Mouse (Mus musculus) liver, postnatal 0 days (tissue): ENCODE measurements around the gene Ccdc3. TPM values are rescaled to one million over a fixed set of nuclear protein-coding genes. Genes with fewer than 3 reads are reported as not detected.
"Not testable (repeated sequence)": the region's sequence is repeated elsewhere in the genome, so short reads cannot be mapped to it uniquely, and the experiment has no call there.

ENCODE experiments used
- ATAC-seq: fragments of 200-750 bp; cut with Nextera tagmentation; 2 replicates; pipeline ENCODE4 v1.8.0; 2017; ENCODE audit warnings: mild to moderate bottlenecking, moderate library complexity
- DNase-seq: peaks from one replicate; pipeline ENCODE4 v3.0.0-alpha.2; 2016
- H3K27ac ChIP-seq: fragments of 300-500 bp; sonication (generic); 2 replicates; pipeline ENCODE4 v1.5.1; 2014; ENCODE audit warnings: antibody characterized with exemption, moderate library complexity, mild to moderate bottlenecking, low read depth
- H3K27me3 ChIP-seq: fragments of 300-500 bp; sonication (generic); 2 replicates; pipeline ENCODE4 v1.6.1; 2014; ENCODE audit warnings: low read length, control low read depth, mixed read lengths; ENCODE audit not compliant: insufficient read depth
- H3K36me3 ChIP-seq: fragments of 300-500 bp; sonication (generic); replicated peaks from 2 replicates; pipeline ENCODE4 v1.6.1; 2014; ENCODE audit warnings: mild to moderate bottlenecking, control low read depth, low read length, moderate library complexity, mixed read lengths; ENCODE audit not compliant: insufficient read depth
- H3K4me1 ChIP-seq: fragments of 300-500 bp; sonication (generic); 2 replicates; pipeline ENCODE4 v1.6.1; 2014; ENCODE audit warnings: antibody characterized with exemption, mild to moderate bottlenecking, control low read depth; ENCODE audit not compliant: insufficient read depth
- H3K4me2 ChIP-seq: fragments of 300-500 bp; sonication (generic); 2 replicates; pipeline ENCODE4 v1.6.1; 2014; ENCODE audit warnings: low read depth, mild to moderate bottlenecking, low read length, moderate library complexity, mixed read lengths
- H3K4me3 ChIP-seq: fragments of 300-500 bp; sonication (generic); 2 replicates; pipeline ENCODE4 v1.5.1; 2014; ENCODE audit warnings: low read depth, low read length
- H3K9ac ChIP-seq: fragments of 300-500 bp; sonication (generic); replicated peaks from 2 replicates; pipeline ENCODE4 v1.6.1; 2014; ENCODE audit warnings: mild to moderate bottlenecking, moderate library complexity
- H3K9me3 ChIP-seq: fragments of 300-500 bp; sonication (generic); 2 replicates; pipeline ENCODE4 v1.6.1; 2016; ENCODE audit warnings: mild to moderate bottlenecking, control low read depth, low read length, mixed read lengths
- CTCF ChIP-seq: sonication (generic); IDR thresholded peaks from 2 replicates; pipeline ENCODE4 v1.5.1; 2016; ENCODE audit warnings: antibody characterized with exemption, low read depth
- EP300 ChIP-seq: IDR thresholded peaks from 2 replicates; pipeline ENCODE4 v1.6.1; 2016; ENCODE audit warnings: antibody characterized with exemption, low read depth, mild to moderate bottlenecking
- WGBS: fragments of 180-500 bp; shearing (Covaris S2); extraction: QIAGEN DNeasy Blood & Tissue Kit; methylation state at CpG from one replicate; pipeline ENCODE4 v1.1.7; 2014; ENCODE audit not compliant: insufficient replicate concordance; 5-methylcytosine and 5-hydroxymethylcytosine counted together
- polyA plus RNA-seq: library from polyadenylated mRNA; unstranded; fragments of >200 nt; fragmentation: Nextera tagmentation; extraction: Ambion mirVana; gene quantifications from 2 replicates; pipeline ENCODE4 v1.2.1, GENCODE M21; 2015

The Ccdc3 gene
- polyA plus RNA-seq, 1 experiment from 2014 or later, result 2.6 TPM

DNA sequence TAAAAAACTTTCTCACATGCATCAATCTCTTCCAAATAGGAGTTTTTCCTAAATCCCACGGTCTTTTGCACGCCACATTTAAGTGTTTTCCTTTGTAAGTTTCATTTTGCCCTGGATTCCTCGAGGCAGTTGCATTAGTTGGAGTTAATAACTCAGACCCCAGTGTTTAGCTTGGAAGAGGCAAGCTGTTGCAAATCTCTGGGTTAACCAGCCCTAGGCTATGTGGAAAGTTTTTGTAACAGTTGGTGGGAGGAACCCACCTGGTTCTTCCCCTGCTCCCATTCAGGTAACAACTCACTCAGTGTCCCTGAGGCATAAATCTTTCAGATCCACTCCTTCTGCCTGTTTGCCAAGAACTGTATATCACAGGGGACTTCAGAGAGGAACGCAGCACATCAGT is 101.9 kb downstream of the Ccdc3 start:
- Histone ChIP-seq H3K4me3 (no peak overlapping the region), H3K9ac (no peak overlapping the region), H3K36me3 (no peaks in the 10 kb centered on the region), H3K9me3 (no peaks in the 10 kb centered on the region), H3K4me1 (no peaks in the 10 kb centered on the region), H3K27ac (no peak overlapping the region), H3K27me3 (no peaks in the 10 kb centered on the region), H3K4me2 (no peak overlapping the region)
- no peak for DNase-seq
- no peak for TF ChIP-seq EP300
- TF ChIP-seq CTCF, result no peak
- WGBS, result 72% methylated on average over 4 of the region's 4 CpGs
- ATAC-seq, result no peak

DNA sequence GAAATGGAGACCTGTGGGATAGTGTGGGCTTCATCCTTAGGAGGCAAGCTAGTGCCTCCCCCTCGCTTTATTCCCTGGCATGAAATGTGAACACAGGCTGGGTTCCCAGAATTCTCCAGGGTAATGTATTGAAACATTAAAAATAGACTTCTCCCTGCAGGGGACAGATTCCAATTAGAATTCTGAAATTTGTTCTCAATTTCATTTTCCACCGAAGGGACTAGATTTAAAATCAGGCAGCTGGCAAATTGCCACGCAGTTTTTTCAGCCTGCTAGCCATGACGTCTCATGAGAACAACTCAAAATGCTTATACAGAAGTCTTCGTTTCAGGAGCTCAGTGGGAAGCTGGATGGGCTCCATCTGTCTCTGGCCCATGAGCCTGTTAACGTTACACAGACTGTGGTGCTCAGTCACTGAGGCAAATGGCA is 103.9 kb downstream of the Ccdc3 start:
- Histone ChIP-seq H3K4me1 (no peaks in the 10 kb centered on the region), H3K36me3 (no peaks in the 10 kb centered on the region), H3K27me3 (no peaks in the 10 kb centered on the region), H3K9me3 (no peaks in the 10 kb centered on the region), H3K4me3 (no peak overlapping the region), H3K9ac (no peak overlapping the region), H3K27ac (no peak overlapping the region), H3K4me2 (no peak overlapping the region)
- no peak for ATAC-seq
- TF ChIP-seq EP300 (no peak), CTCF (no peak)
- DNase-seq, result no peak
- WGBS, result 70% methylated on average over 6 of the region's 6 CpGs

DNA sequence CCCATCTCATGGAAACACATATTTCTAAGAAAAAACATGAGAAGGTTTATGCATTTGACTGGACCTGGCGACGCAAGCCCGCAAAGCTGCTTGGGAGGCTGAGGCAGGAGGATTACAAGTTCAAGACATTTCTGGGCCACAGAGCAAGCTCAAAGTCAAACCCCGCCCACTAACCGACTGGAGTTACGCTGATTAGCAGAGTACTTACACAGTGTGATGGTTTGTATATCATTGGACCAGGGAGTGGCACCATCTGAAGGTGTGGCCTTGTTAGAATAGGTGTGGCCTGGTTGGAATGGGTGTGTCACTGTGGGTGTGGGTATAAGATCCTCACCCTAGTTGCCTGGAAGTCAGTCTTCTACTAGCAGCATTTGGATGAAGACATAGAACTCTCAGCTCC is 111.6 kb downstream of the Ccdc3 start:
- 80% methylated on average over 6 of the region's 6 CpGs for WGBS

DNA sequence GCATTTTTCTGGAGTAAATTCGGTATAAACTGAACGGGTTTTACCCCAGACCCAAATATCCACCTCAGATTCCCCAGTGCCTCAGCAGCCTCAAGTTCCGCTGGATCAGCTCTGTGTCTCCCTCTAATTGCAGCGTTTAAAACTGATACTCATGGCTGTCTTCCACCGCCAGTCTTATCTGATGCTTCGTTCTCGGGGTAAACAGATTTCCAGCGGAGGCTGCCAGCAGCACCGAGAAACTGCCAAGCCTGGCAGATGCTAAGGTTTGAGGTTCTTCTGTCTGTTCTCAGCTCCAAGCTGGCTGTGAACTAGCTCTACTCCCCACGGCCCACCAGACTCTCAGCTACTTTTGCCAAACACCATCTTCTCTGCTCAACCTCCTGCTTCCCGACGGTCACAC is 112.4 kb downstream of the Ccdc3 start:
- no peak overlapping the region for H3K27ac ChIP-seq
- H3K4me1 ChIP-seq, result no peaks in the 10 kb centered on the region
- TF ChIP-seq EP300, result no peak
- peak; percentile 29 for TF ChIP-seq CTCF
- H3K9ac ChIP-seq, result no peak overlapping the region
- H3K4me3 ChIP-seq, result no peak overlapping the region
- no peaks in the 10 kb centered on the region for H3K27me3 ChIP-seq
- H3K4me2 ChIP-seq, result no peak overlapping the region
- 55% methylated on average over 12 of the region's 12 CpGs for WGBS
- ATAC-seq (no peak), DNase-seq (no peak)
- H3K9me3 ChIP-seq, result no peaks in the 10 kb centered on the region
- H3K36me3 ChIP-seq, result no peaks in the 10 kb centered on the region

More for the DNA sequence above, 111.6 kb downstream of the Ccdc3 start:
- not testable (repeated sequence) for H3K4me2 ChIP-seq, H3K27ac ChIP-seq, DNase-seq, H3K9ac ChIP-seq, H3K27me3 ChIP-seq, ATAC-seq, H3K4me1 ChIP-seq, H3K36me3 ChIP-seq, H3K9me3 ChIP-seq, H3K4me3 ChIP-seq

DNA sequence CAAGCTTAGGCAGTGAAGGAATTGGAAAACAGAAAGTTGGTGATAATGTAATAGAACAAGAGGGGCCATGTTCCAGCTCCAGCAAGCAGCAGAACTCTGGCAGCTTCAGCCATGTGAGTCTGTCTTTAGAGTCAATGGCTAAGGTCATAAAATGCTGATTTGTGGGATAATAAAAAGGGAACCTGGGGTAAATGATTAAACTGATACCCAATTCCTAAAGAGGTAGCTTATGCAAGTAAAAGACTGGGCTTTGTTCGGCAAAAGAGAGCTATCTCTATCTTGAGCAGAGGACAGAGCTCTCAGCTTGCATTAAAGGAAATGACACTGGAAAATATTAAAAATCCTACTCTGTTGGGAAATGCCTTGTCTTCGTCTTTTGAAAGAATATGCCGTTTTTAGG is 120.7 kb downstream of the Ccdc3 start:
- WGBS, result 65% methylated on average over 3 of the region's 3 CpGs
- DNase-seq (no peak), ATAC-seq (no peak)
- Histone ChIP-seq H3K9me3 (no peaks in the 10 kb centered on the region), H3K4me3 (no peak overlapping the region), H3K36me3 (no peaks in the 10 kb centered on the region), H3K4me2 (no peak overlapping the region), H3K4me1 (no peaks in the 10 kb centered on the region), H3K9ac (no peak overlapping the region), H3K27ac (no peak overlapping the region), H3K27me3 (no peaks in the 10 kb centered on the region)
- TF ChIP-seq EP300 (no peak), CTCF (no peak)

DNA sequence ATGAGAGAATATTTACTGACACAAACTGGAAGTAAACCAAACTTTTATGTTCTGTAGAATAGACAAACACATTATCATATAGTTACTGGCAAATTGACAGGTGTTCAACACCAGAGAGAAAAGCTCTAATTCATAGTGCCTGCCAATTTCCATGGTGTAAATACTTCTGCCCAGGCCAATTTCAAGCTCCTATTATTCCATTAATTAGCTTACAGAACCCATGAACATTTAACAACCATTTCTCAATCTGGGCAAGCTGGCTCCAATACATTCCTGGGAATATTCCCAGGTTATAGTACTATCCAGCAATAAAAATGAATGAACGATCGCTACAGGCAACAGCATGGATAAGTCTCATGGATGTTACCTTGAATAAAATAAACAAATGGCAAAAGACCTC is 124.7 kb downstream of the Ccdc3 start:
- Histone ChIP-seq H3K4me1 (no peaks in the 10 kb centered on the region), H3K9ac (no peak overlapping the region), H3K27ac (no peak overlapping the region), H3K36me3 (no peaks in the 10 kb centered on the region), H3K4me3 (no peak overlapping the region), H3K4me2 (no peak overlapping the region), H3K9me3 (no peaks in the 10 kb centered on the region), H3K27me3 (no peaks in the 10 kb centered on the region)
- TF ChIP-seq CTCF (no peak), EP300 (no peak)
- no peak for DNase-seq
- ATAC-seq, result no peak
- WGBS, result 92% methylated on average over 2 of the region's 2 CpGs

DNA sequence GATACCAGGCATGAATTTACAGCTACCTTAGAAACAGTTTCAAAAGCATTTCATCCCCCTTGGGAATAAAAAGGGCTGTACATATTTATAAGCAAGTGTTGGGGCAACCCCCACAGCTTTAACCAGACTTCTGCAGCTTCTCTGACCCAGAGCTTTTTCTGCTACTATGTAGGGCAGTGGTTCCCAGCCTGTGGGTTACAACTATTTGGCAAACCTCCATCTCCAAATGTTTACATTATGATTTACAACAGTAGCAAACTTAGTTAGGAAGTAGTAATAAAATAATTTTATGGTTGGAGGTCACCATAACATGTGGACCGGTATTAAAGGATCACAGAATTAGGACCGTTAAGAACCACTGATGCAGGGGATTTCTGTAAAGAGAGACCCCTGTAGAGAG is 130.4 kb downstream of the Ccdc3 start:
- no peak overlapping the region for H3K4me2 ChIP-seq
- WGBS, result 82% methylated on average over 2 of the region's 2 CpGs
- no peaks in the 10 kb centered on the region for H3K36me3 ChIP-seq
- TF ChIP-seq EP300 (no peak), CTCF (no peak)
- no peak for DNase-seq
- H3K27me3 ChIP-seq, result no peaks in the 10 kb centered on the region
- no peaks in the 10 kb centered on the region for H3K9me3 ChIP-seq
- no peak overlapping the region for H3K4me3 ChIP-seq
- H3K9ac ChIP-seq, result no peak overlapping the region
- H3K27ac ChIP-seq, result no peak overlapping the region
- no peaks in the 10 kb centered on the region for H3K4me1 ChIP-seq
- ATAC-seq, result no peak

Other genes with a start within 250 kb of the Ccdc3 start
- gene Phyh, start 218.8 kb upstream of the Ccdc3 start, polyA plus RNA-seq, result 608 and 753 TPM in 2 replicates
- not detected in 2 replicates for gene Ucma, start 161.7 kb upstream of the Ccdc3 start, polyA plus RNA-seq
- gene Mcm10, start 125.0 kb upstream of the Ccdc3 start, polyA plus RNA-seq, result 10.5 and 12.2 TPM in 2 replicates
- gene Optn, start 73.7 kb upstream of the Ccdc3 start, polyA plus RNA-seq, result 41.0 and 42.0 TPM in 2 replicates